Mouse (Mus musculus) intestine, embryonic 16.5 days (tissue): Measurements from ENCODE around the gene Rasa2. TPM values are rescaled to one million over a fixed set of nuclear protein-coding genes. Genes with fewer than 3 reads are reported as not detected.
"Not testable (repeated sequence)": the region's sequence is repeated elsewhere in the genome, so short reads cannot be mapped to it uniquely, and the experiment has no call there.

Experiments used
- ATAC-seq: fragments of 200-750 bp; cut with Nextera tagmentation; 2 replicates; pipeline ENCODE4 v1.8.0; 2017; ENCODE audit warnings: moderate TSS enrichment, moderate library complexity
- H3K27ac ChIP-seq: fragments of 300-500 bp; sonication (generic); 2 replicates; pipeline ENCODE4 v1.5.1; 2014; ENCODE audit warnings: mild to moderate bottlenecking, low read length
- H3K27me3 ChIP-seq: fragments of 300-500 bp; sonication (generic); replicated peaks from 2 replicates; pipeline ENCODE4 v1.6.1; 2014; ENCODE audit warnings: low read length, control low read depth, mixed read lengths; ENCODE audit not compliant: control insufficient read depth, insufficient read depth
- H3K36me3 ChIP-seq: fragments of 300-500 bp; sonication (generic); 2 replicates; pipeline ENCODE4 v1.6.1; 2014; ENCODE audit warnings: low read length, control low read depth; ENCODE audit not compliant: control insufficient read depth, insufficient read depth
- H3K4me1 ChIP-seq: fragments of 300-500 bp; sonication (generic); 2 replicates; pipeline ENCODE4 v1.6.1; 2014; ENCODE audit warnings: low read length, control low read depth, mixed read lengths; ENCODE audit not compliant: control insufficient read depth, insufficient read depth
- H3K4me2 ChIP-seq: fragments of 300-500 bp; sonication (generic); 2 replicates; pipeline ENCODE4 v1.6.1; 2014; ENCODE audit warnings: low read depth, low read length, control low read depth
- H3K4me3 ChIP-seq: fragments of 300-500 bp; sonication (generic); 2 replicates; pipeline ENCODE4 v1.5.1; 2014; ENCODE audit warnings: mild to moderate bottlenecking, low read length
- H3K9ac ChIP-seq: fragments of 300-500 bp; sonication (generic); 2 replicates; pipeline ENCODE4 v1.6.1; 2014; ENCODE audit warnings: low read depth, low read length
- H3K9me3 ChIP-seq: fragments of 300-500 bp; sonication (generic); 2 replicates; pipeline ENCODE4 v1.6.1; 2016; ENCODE audit warnings: low read length, control low read depth; ENCODE audit not compliant: control insufficient read depth
- WGBS: fragments of 180-500 bp; shearing (Covaris S2); extraction: QIAGEN DNeasy Blood & Tissue Kit; methylation state at CpG from one replicate; pipeline ENCODE4 v1.1.7; 2014; 5-methylcytosine and 5-hydroxymethylcytosine counted together
- polyA plus RNA-seq: library from polyadenylated mRNA; unstranded; fragments of >200 nt; fragmentation: Nextera tagmentation; extraction: Ambion mirVana; gene quantifications from 2 replicates; pipeline ENCODE4 v1.2.1, GENCODE M21; 2015

Gene Rasa2
- 13.7 and 15.3 TPM in 2 replicates for polyA plus RNA-seq

GRCm38 (mm10) chr9:96631389-96632072 is at the start of gene Rasa2:
Gene Rasa2, minus strand, starts transcription at chr9:96631617.
- peak within 1 kb of the TSS; percentile 51 for H3K4me2 ChIP-seq
- H3K4me1 ChIP-seq = peaks cover 15% of the 10 kb centered on the region
- peak within 1 kb of the TSS; percentile 99 for H3K27ac ChIP-seq
- H3K9ac ChIP-seq = peak within 1 kb of the TSS; percentile 95
- H3K27me3 ChIP-seq = no peaks in the 10 kb centered on the region
- WGBS = 1% methylated on average over 52 of the region's 52 CpGs
- H3K4me3 ChIP-seq = peak within 1 kb of the TSS; percentile 89
- peak; percentile 97 for ATAC-seq
- H3K9me3 ChIP-seq = no peaks in the 10 kb centered on the region
- no peaks in the 10 kb centered on the region for H3K36me3 ChIP-seq

GRCm38 (mm10) chr9:96678611-96679010 is 47.2 kb upstream of the Rasa2 start:
- no peaks in the 10 kb centered on the region for H3K4me1 ChIP-seq
- no peaks in the 10 kb centered on the region for H3K27me3 ChIP-seq
- ATAC-seq = no peak
- H3K9ac ChIP-seq = no peak overlapping the region
- H3K36me3 ChIP-seq = no peaks in the 10 kb centered on the region
- no peak overlapping the region for H3K27ac ChIP-seq
- 80% methylated on average over 5 of the region's 5 CpGs for WGBS
- H3K9me3 ChIP-seq = no peaks in the 10 kb centered on the region
- no peak overlapping the region for H3K4me2 ChIP-seq
- H3K4me3 ChIP-seq = no peak overlapping the region

GRCm38 (mm10) chr9:96677711-96678110 is 46.3 kb upstream of the Rasa2 start:
- not testable (repeated sequence) for H3K9me3 ChIP-seq, H3K4me2 ChIP-seq, H3K27me3 ChIP-seq, H3K4me1 ChIP-seq, H3K36me3 ChIP-seq, ATAC-seq, H3K27ac ChIP-seq, H3K9ac ChIP-seq, H3K4me3 ChIP-seq
- WGBS = 77% methylated on average over 5 of the region's 5 CpGs

GRCm38 (mm10) chr9:96676671-96677070 is 45.3 kb upstream of the Rasa2 start:
- 88% methylated on average over 10 of the region's 10 CpGs for WGBS
- Histone ChIP-seq H3K4me2 (no peak overlapping the region), H3K36me3 (no peaks in the 10 kb centered on the region), H3K9me3 (no peaks in the 10 kb centered on the region), H3K4me3 (no peak overlapping the region), H3K27ac (no peak overlapping the region), H3K4me1 (no peaks in the 10 kb centered on the region), H3K9ac (no peak overlapping the region), H3K27me3 (no peaks in the 10 kb centered on the region)
- no peak for ATAC-seq

- no peak for ATAC-seq
- H3K9me3 ChIP-seq = no peaks in the 10 kb centered on the region
- H3K4me3 ChIP-seq = no peak overlapping the region
- H3K36me3 ChIP-seq = no peaks in the 10 kb centered on the region
- no peaks in the 10 kb centered on the region for H3K27me3 ChIP-seq
- WGBS = 82% methylated on average over 8 of the region's 8 CpGs
- H3K4me1 ChIP-seq = no peaks in the 10 kb centered on the region
- no peak overlapping the region for H3K4me2 ChIP-seq
- no peak overlapping the region for H3K9ac ChIP-seq
- H3K27ac ChIP-seq = no peak overlapping the region
Observed at GRCm38 (mm10) chr9:96675763-96676640, 44.6 kb upstream of the Rasa2 start.

GRCm38 (mm10) chr9:96675071-96675762 is 43.8 kb upstream of the Rasa2 start:
- H3K4me1 ChIP-seq = no peaks in the 10 kb centered on the region
- WGBS = 35% methylated on average over 5 of the region's 5 CpGs
- no peaks in the 10 kb centered on the region for H3K36me3 ChIP-seq

GRCm38 (mm10) chr9:96674301-96674700 is 42.9 kb upstream of the Rasa2 start:
- no peaks in the 10 kb centered on the region for H3K4me1 ChIP-seq
- no peak for ATAC-seq
- H3K36me3 ChIP-seq = no peaks in the 10 kb centered on the region
- H3K9me3 ChIP-seq = no peaks in the 10 kb centered on the region
- WGBS = 90% methylated on average over 8 of the region's 8 CpGs
- no peak overlapping the region for H3K4me2 ChIP-seq
- no peaks in the 10 kb centered on the region for H3K27me3 ChIP-seq
- H3K27ac ChIP-seq = no peak overlapping the region
- no peak overlapping the region for H3K4me3 ChIP-seq
- H3K9ac ChIP-seq = no peak overlapping the region

More at GRCm38 (mm10) chr9:96675071-96675762, 43.8 kb upstream of the Rasa2 start:
- Histone ChIP-seq H3K27me3 (no peaks in the 10 kb centered on the region), H3K4me2 (no peak overlapping the region), H3K4me3 (no peak overlapping the region), H3K27ac (no peak overlapping the region), H3K9ac (no peak overlapping the region), H3K9me3 (no peaks in the 10 kb centered on the region)
- ATAC-seq = peak; percentile 72

GRCm38 (mm10) chr9:96672466-96672865 is 41.0 kb upstream of the Rasa2 start:
- Histone ChIP-seq H3K27me3 (no peaks in the 10 kb centered on the region), H3K36me3 (no peaks in the 10 kb centered on the region), H3K9ac (no peak overlapping the region), H3K4me2 (no peak overlapping the region), H3K27ac (no peak overlapping the region), H3K9me3 (no peaks in the 10 kb centered on the region), H3K4me1 (no peaks in the 10 kb centered on the region), H3K4me3 (no peak overlapping the region)
- ATAC-seq = no peak
- 74% methylated on average over 2 of the region's 2 CpGs for WGBS

GRCm38 (mm10) chr9:96671249-96671648 is 39.8 kb upstream of the Rasa2 start:
- no peaks in the 10 kb centered on the region for H3K4me1 ChIP-seq
- no peaks in the 10 kb centered on the region for H3K27me3 ChIP-seq
- no peak overlapping the region for H3K4me3 ChIP-seq
- H3K27ac ChIP-seq = no peak overlapping the region
- H3K9me3 ChIP-seq = no peaks in the 10 kb centered on the region
- 94% methylated on average over 12 of the region's 12 CpGs for WGBS
- ATAC-seq = no peak
- H3K9ac ChIP-seq = no peak overlapping the region
- no peaks in the 10 kb centered on the region for H3K36me3 ChIP-seq
- H3K4me2 ChIP-seq = no peak overlapping the region
